Mouse (Mus musculus) lung, embryonic 15.5 days (tissue): ENCODE results near the gene Slc25a33. TPM values are rescaled to one million over a fixed set of nuclear protein-coding genes. Genes with fewer than 3 reads are reported as not detected.
"Not testable (repeated sequence)": the region's sequence is repeated elsewhere in the genome, so short reads cannot be mapped to it uniquely, and the experiment has no call there.

Source experiments
- ATAC-seq: fragments of 200-750 bp; cut with Nextera tagmentation; 2 replicates; pipeline ENCODE4 v1.8.0; 2017; ENCODE audit warnings: moderate number of reproducible peaks, borderline replicate concordance; ENCODE audit not compliant: low FRiP score, low TSS enrichment; ENCODE audit errors: extremely low read depth
- H3K27ac ChIP-seq: fragments of 300-500 bp; sonication (generic); 2 replicates; pipeline ENCODE4 v1.5.1; 2015; ENCODE audit warnings: moderate library complexity, mild to moderate bottlenecking, inconsistent platforms
- H3K27me3 ChIP-seq: fragments of 300-500 bp; sonication (generic); 2 replicates; pipeline ENCODE4 v1.6.1; 2015; ENCODE audit warnings: inconsistent platforms
- H3K36me3 ChIP-seq: fragments of 300-500 bp; sonication (generic); 2 replicates; pipeline ENCODE4 v1.6.1; 2015; ENCODE audit warnings: inconsistent platforms
- H3K4me1 ChIP-seq: fragments of 300-500 bp; sonication (generic); 2 replicates; pipeline ENCODE4 v1.6.1; 2015; ENCODE audit warnings: inconsistent platforms
- H3K4me2 ChIP-seq: fragments of 300-500 bp; sonication (generic); 2 replicates; pipeline ENCODE4 v1.6.1; 2015; ENCODE audit warnings: inconsistent platforms, mild to moderate bottlenecking, moderate library complexity
- H3K4me3 ChIP-seq: fragments of 300-500 bp; sonication (generic); 2 replicates; pipeline ENCODE4 v1.5.1; 2015; ENCODE audit warnings: mild to moderate bottlenecking, inconsistent platforms
- H3K9ac ChIP-seq: fragments of 300-500 bp; sonication (generic); 2 replicates; pipeline ENCODE4 v1.6.1; 2015; ENCODE audit warnings: inconsistent platforms
- H3K9me3 ChIP-seq: fragments of 300-500 bp; sonication (generic); 2 replicates; pipeline ENCODE4 v1.6.1; 2016; ENCODE audit warnings: inconsistent platforms
- WGBS: fragments of 180-500 bp; shearing (Covaris S2); methylation state at CpG from one replicate; pipeline ENCODE4 v1.1.7; 2015; 5-methylcytosine and 5-hydroxymethylcytosine counted together
- polyA plus RNA-seq: library from polyadenylated mRNA; unstranded; fragments of >200 nt; fragmentation: Nextera tagmentation; extraction: Ambion mirVana; gene quantifications from 2 replicates; pipeline ENCODE4 v1.2.1, GENCODE M21; 2015

Gene Slc25a33
- polyA plus RNA-seq, 1 experiment from 2014 or later: 8.5 TPM

- 69% methylated on average over 9 of the region's 9 CpGs for WGBS
- H3K9ac ChIP-seq: no peak overlapping the region
- H3K4me1 ChIP-seq: peaks cover 43% of the 10 kb centered on the region
- H3K4me3 ChIP-seq: no peak overlapping the region
- H3K36me3 ChIP-seq: no peaks in the 10 kb centered on the region
- no peaks in the 10 kb centered on the region for H3K27me3 ChIP-seq
- no peak overlapping the region for H3K27ac ChIP-seq
- no peaks in the 10 kb centered on the region for H3K9me3 ChIP-seq
- H3K4me2 ChIP-seq: no peak overlapping the region
- ATAC-seq: no peak
These were observed 3.0 kb upstream of the Slc25a33 start for GRCm38 (mm10) chr4:149777126-149777525.

GRCm38 (mm10) chr4:149775760-149776362 is 1.8 kb upstream of the Slc25a33 start:
- Histone ChIP-seq H3K4me1 (peaks cover 40% of the 10 kb centered on the region), H3K4me3 (no peak overlapping the region), H3K27me3 (no peaks in the 10 kb centered on the region), H3K9me3 (no peaks in the 10 kb centered on the region), H3K4me2 (peak overlapping the region; percentile 16; the same call in 1 of the 2 replicates), H3K27ac (0 out of 2 replicates have a peak overlapping the region, but pooled peaks have one; percentile 25), H3K36me3 (no peaks in the 10 kb centered on the region), H3K9ac (no peak overlapping the region; the same call in 1 of the 2 replicates)
- no peak for ATAC-seq
- 14% methylated on average over 8 of the region's 8 CpGs for WGBS

GRCm38 (mm10) chr4:149775330-149775729 is 1.3 kb upstream of the Slc25a33 start:
- ATAC-seq: no peak
- no peak overlapping the region for H3K4me2 ChIP-seq
- no peaks in the 10 kb centered on the region for H3K36me3 ChIP-seq
- no peak overlapping the region for H3K4me3 ChIP-seq
- H3K9me3 ChIP-seq: no peaks in the 10 kb centered on the region
- no peaks in the 10 kb centered on the region for H3K27me3 ChIP-seq
- no peak overlapping the region for H3K9ac ChIP-seq
- peaks cover 35% of the 10 kb centered on the region for H3K4me1 ChIP-seq
- 42% methylated on average over 7 of the region's 7 CpGs for WGBS
- H3K27ac ChIP-seq: no peak overlapping the region

GRCm38 (mm10) chr4:149773408-149774093 is 526 bp downstream of the Slc25a33 start:
- Histone ChIP-seq H3K27ac (0 out of 2 replicates have a peak overlapping the region, but pooled peaks have one; percentile 34), H3K9me3 (no peaks in the 10 kb centered on the region), H3K4me1 (peaks cover 25% of the 10 kb centered on the region), H3K27me3 (no peaks in the 10 kb centered on the region), H3K4me2 (peak overlapping the region; percentile 100), H3K36me3 (no peaks in the 10 kb centered on the region), H3K9ac (peak overlapping the region; percentile 71), H3K4me3 (peak overlapping the region; percentile 72)
- ATAC-seq: peak; percentile 33
- WGBS: 0% methylated on average over 59 of the region's 65 CpGs

- no peaks in the 10 kb centered on the region for H3K9me3 ChIP-seq
- H3K36me3 ChIP-seq: no peaks in the 10 kb centered on the region
- H3K4me1 ChIP-seq: peaks cover 25% of the 10 kb centered on the region
- H3K27ac ChIP-seq: no peak overlapping the region
- no peaks in the 10 kb centered on the region for H3K27me3 ChIP-seq
- WGBS: 32% methylated on average over 2 of the region's 2 CpGs
- H3K9ac ChIP-seq: no peak overlapping the region
- no peak for ATAC-seq
- H3K4me2 ChIP-seq: peak overlapping the region; percentile 100; the same call in 1 of the 2 replicates
- H3K4me3 ChIP-seq: 0 out of 2 replicates have a peak overlapping the region, but pooled peaks have one; percentile 72
These were observed 1.7 kb downstream of the Slc25a33 start for GRCm38 (mm10) chr4:149772394-149772793.

- WGBS: 90% methylated on average over 5 of the region's 5 CpGs
These were observed 8.9 kb downstream of the Slc25a33 start for GRCm38 (mm10) chr4:149765201-149765600.

GRCm38 (mm10) chr4:149763335-149763734 is 10.7 kb downstream of the Slc25a33 start:
- WGBS: 82% methylated on average over 2 of the region's 2 CpGs
- H3K27ac ChIP-seq: no peak overlapping the region
- no peak for ATAC-seq
- no peaks in the 10 kb centered on the region; the same call in 1 of the 2 replicates for H3K36me3 ChIP-seq
- H3K4me2 ChIP-seq: no peak overlapping the region
- no peaks in the 10 kb centered on the region for H3K9me3 ChIP-seq
- no peaks in the 10 kb centered on the region for H3K4me1 ChIP-seq
- H3K27me3 ChIP-seq: no peaks in the 10 kb centered on the region
- H3K9ac ChIP-seq: no peak overlapping the region
- no peak overlapping the region for H3K4me3 ChIP-seq

More at GRCm38 (mm10) chr4:149765201-149765600, 8.9 kb downstream of the Slc25a33 start:
- no peak for ATAC-seq
- Histone ChIP-seq H3K4me1 (no peaks in the 10 kb centered on the region), H3K27ac (no peak overlapping the region), H3K36me3 (no peaks in the 10 kb centered on the region; the same call in 1 of the 2 replicates), H3K4me2 (no peak overlapping the region), H3K9ac (no peak overlapping the region), H3K27me3 (no peaks in the 10 kb centered on the region), H3K4me3 (no peak overlapping the region), H3K9me3 (no peaks in the 10 kb centered on the region)

GRCm38 (mm10) chr4:149759517-149759916 is 14.6 kb downstream of the Slc25a33 start:
- H3K36me3 ChIP-seq: no peaks in the 10 kb centered on the region; the same call in 1 of the 2 replicates
- no peak overlapping the region for H3K4me3 ChIP-seq
- no peaks in the 10 kb centered on the region for H3K9me3 ChIP-seq
- 59% methylated on average over 5 of the region's 5 CpGs for WGBS
- no peak overlapping the region for H3K9ac ChIP-seq
- H3K27me3 ChIP-seq: no peaks in the 10 kb centered on the region
- H3K4me1 ChIP-seq: no peaks in the 10 kb centered on the region
- H3K4me2 ChIP-seq: no peak overlapping the region
- H3K27ac ChIP-seq: no peak overlapping the region
- ATAC-seq: no peak

GRCm38 (mm10) chr4:149758423-149758822 is 15.7 kb downstream of the Slc25a33 start:
- no peak for ATAC-seq
- no peak overlapping the region for H3K27ac ChIP-seq
- H3K9me3 ChIP-seq: no peaks in the 10 kb centered on the region

GRCm38 (mm10) chr4:149756546-149756945 is 17.5 kb downstream of the Slc25a33 start:
- 91% methylated on average over 7 of the region's 7 CpGs for WGBS
- not testable (repeated sequence) for H3K36me3 ChIP-seq, ATAC-seq, H3K9ac ChIP-seq, H3K4me2 ChIP-seq, H3K4me1 ChIP-seq, H3K27me3 ChIP-seq, H3K4me3 ChIP-seq, H3K27ac ChIP-seq, H3K9me3 ChIP-seq

More at GRCm38 (mm10) chr4:149758423-149758822, 15.7 kb downstream of the Slc25a33 start:
- H3K4me3 ChIP-seq: no peak overlapping the region
- no peaks in the 10 kb centered on the region for H3K27me3 ChIP-seq
- no peak overlapping the region for H3K4me2 ChIP-seq
- WGBS: 70% methylated on average over 6 of the region's 6 CpGs
- no peak overlapping the region for H3K9ac ChIP-seq
- H3K4me1 ChIP-seq: no peaks in the 10 kb centered on the region
- H3K36me3 ChIP-seq: no peaks in the 10 kb centered on the region; the same call in 1 of the 2 replicates

- H3K4me3 ChIP-seq: no peak overlapping the region
- 82% methylated on average over 3 of the region's 3 CpGs for WGBS
- no peaks in the 10 kb centered on the region for H3K27me3 ChIP-seq
- H3K27ac ChIP-seq: no peak overlapping the region
- H3K9ac ChIP-seq: no peak overlapping the region
- no peaks in the 10 kb centered on the region for H3K9me3 ChIP-seq
- no peaks in the 10 kb centered on the region for H3K4me1 ChIP-seq
- no peak for ATAC-seq
- no peaks in the 10 kb centered on the region for H3K36me3 ChIP-seq
- no peak overlapping the region for H3K4me2 ChIP-seq
These were observed 21.2 kb downstream of the Slc25a33 start for GRCm38 (mm10) chr4:149752836-149753235.

GRCm38 (mm10) chr4:149752124-149752799 is 21.8 kb downstream of the Slc25a33 start:
- no peak overlapping the region for H3K9ac ChIP-seq
- no peaks in the 10 kb centered on the region for H3K9me3 ChIP-seq
- no peaks in the 10 kb centered on the region for H3K36me3 ChIP-seq
- H3K4me2 ChIP-seq: no peak overlapping the region
- no peak overlapping the region for H3K27ac ChIP-seq
- no peak overlapping the region for H3K4me3 ChIP-seq
- WGBS: 33% methylated on average over 17 of the region's 17 CpGs
- no peaks in the 10 kb centered on the region for H3K27me3 ChIP-seq
- no peak for ATAC-seq
- no peaks in the 10 kb centered on the region for H3K4me1 ChIP-seq
